Mouse (Mus musculus): ENCODE data around the gene Adat1. TPM values are rescaled to one million over a fixed set of nuclear protein-coding genes. Genes with fewer than 3 reads are reported as not detected.

The Adat1 gene
- polyA plus RNA-seq, 1 experiment from 2014 or later: 12.2 TPM

GRCm38 (mm10) chr8:111932580-111933336 lies 59.3 kb downstream of the Adat1 start:
- Histone ChIP-seq H3K27ac (peak overlapping the region; percentile 92), H3K4me3 (peak overlapping the region; percentile 77)
- 34% methylated on average over 19 of the region's 19 CpGs for WGBS

GRCm38 (mm10) chr8:111931721-111932120 lies 60.4 kb downstream of the Adat1 start:
- no peak for ATAC-seq (ENCODE audit: low FRiP score)
- H3K27me3 ChIP-seq: no peaks in the 10 kb centered on the region
- H3K4me3 ChIP-seq: no peak overlapping the region
- H3K9me3 ChIP-seq (replicated peaks): no peaks in the 10 kb centered on the region
- no peak overlapping the region for H3K27ac ChIP-seq
- peaks cover 12% of the 10 kb centered on the region for H3K4me1 ChIP-seq
- 75% methylated on average over 16 of the region's 16 CpGs for WGBS
- H3K9ac ChIP-seq: no peak overlapping the region
- H3K36me3 ChIP-seq: 0 out of 2 replicates have a peak, but pooled peaks cover 4% of the 10 kb centered on the region
- H3K4me2 ChIP-seq (replicated peaks): no peak overlapping the region

More at GRCm38 (mm10) chr8:111932580-111933336, 59.3 kb downstream of the Adat1 start:
- H3K9ac ChIP-seq: peak overlapping the region; percentile 80
- H3K4me2 ChIP-seq (replicated peaks): peak overlapping the region; percentile 90
- ATAC-seq (ENCODE audit: low FRiP score): no peak
- H3K27me3 ChIP-seq: no peaks in the 10 kb centered on the region
- H3K9me3 ChIP-seq (replicated peaks): no peaks in the 10 kb centered on the region
- 0 out of 2 replicates have a peak, but pooled peaks cover 4% of the 10 kb centered on the region for H3K36me3 ChIP-seq
- peaks cover 12% of the 10 kb centered on the region for H3K4me1 ChIP-seq

GRCm38 (mm10) chr8:111929648-111930344 lies 62.3 kb downstream of the Adat1 start:
- Histone ChIP-seq H3K9ac (no peak overlapping the region), H3K4me1 (peaks cover 12% of the 10 kb centered on the region), H3K9me3 (replicated peaks) (no peaks in the 10 kb centered on the region), H3K4me2 (replicated peaks) (no peak overlapping the region), H3K4me3 (no peak overlapping the region), H3K36me3 (0 out of 2 replicates have a peak, but pooled peaks cover 4% of the 10 kb centered on the region), H3K27me3 (no peaks in the 10 kb centered on the region), H3K27ac (no peak overlapping the region)
- ATAC-seq (ENCODE audit: low FRiP score): no peak
- WGBS: 71% methylated on average over 8 of the region's 8 CpGs

- 82% methylated on average over 7 of the region's 7 CpGs for WGBS
- ATAC-seq (ENCODE audit: low FRiP score): no peak
- H3K27me3 ChIP-seq: no peaks in the 10 kb centered on the region
- H3K36me3 ChIP-seq: 0 out of 2 replicates have a peak, but pooled peaks cover 4% of the 10 kb centered on the region
- no peaks in the 10 kb centered on the region for H3K4me1 ChIP-seq
- no peak overlapping the region for H3K27ac ChIP-seq
- H3K9ac ChIP-seq: no peak overlapping the region
- H3K4me2 ChIP-seq (replicated peaks): no peak overlapping the region
- no peak overlapping the region for H3K4me3 ChIP-seq
- H3K9me3 ChIP-seq (replicated peaks): no peaks in the 10 kb centered on the region
These were observed 67.1 kb downstream of the Adat1 start for GRCm38 (mm10) chr8:111924976-111925375.

- no peak overlapping the region for H3K4me2 ChIP-seq (replicated peaks)
- no peak overlapping the region for H3K4me3 ChIP-seq
- H3K9ac ChIP-seq: no peak overlapping the region
- H3K4me1 ChIP-seq: no peaks in the 10 kb centered on the region
- H3K27me3 ChIP-seq: no peaks in the 10 kb centered on the region
- H3K27ac ChIP-seq: no peak overlapping the region
- WGBS: 34% methylated on average over 10 of the region's 10 CpGs
- H3K9me3 ChIP-seq (replicated peaks): no peaks in the 10 kb centered on the region
- no peak for ATAC-seq (ENCODE audit: low FRiP score)
- 0 out of 2 replicates have a peak, but pooled peaks cover 4% of the 10 kb centered on the region for H3K36me3 ChIP-seq
These were observed 68.7 kb downstream of the Adat1 start for GRCm38 (mm10) chr8:111923383-111923804.

- Histone ChIP-seq H3K4me2 (replicated peaks) (no peak overlapping the region), H3K9ac (no peak overlapping the region), H3K36me3 (peaks cover 13% of the 10 kb centered on the region; the same call in 1 of the 2 replicates), H3K27me3 (no peaks in the 10 kb centered on the region), H3K9me3 (replicated peaks) (no peaks in the 10 kb centered on the region), H3K4me3 (no peak overlapping the region), H3K27ac (no peak overlapping the region), H3K4me1 (no peaks in the 10 kb centered on the region)
- no peak for ATAC-seq (ENCODE audit: low FRiP score)
- WGBS: 88% methylated on average over 4 of the region's 4 CpGs
These were observed 71.1 kb downstream of the Adat1 start for GRCm38 (mm10) chr8:111920971-111921370.

GRCm38 (mm10) chr8:111919663-111920062 lies 72.4 kb downstream of the Adat1 start:
- Histone ChIP-seq H3K4me3 (no peak overlapping the region), H3K9me3 (replicated peaks) (no peaks in the 10 kb centered on the region), H3K36me3 (peaks cover 13% of the 10 kb centered on the region; the same call in 1 of the 2 replicates), H3K27ac (no peak overlapping the region), H3K27me3 (no peaks in the 10 kb centered on the region), H3K4me2 (replicated peaks) (no peak overlapping the region), H3K9ac (no peak overlapping the region), H3K4me1 (no peaks in the 10 kb centered on the region)
- 93% methylated on average over 2 of the region's 2 CpGs for WGBS
- ATAC-seq (ENCODE audit: low FRiP score): no peak

Other genes starting within 250 kb of the Adat1 start
- gene Bcar1, start 248.5 kb downstream of the Adat1 start, polyA plus RNA-seq (2016; fragmentation: Nextera tagmentation; extraction: Ambion mirVana): 50.7 and 56.5 TPM in 2 replicates
- gene Cfdp1, start 138.0 kb downstream of the Adat1 start, polyA plus RNA-seq (2016; fragmentation: Nextera tagmentation; extraction: Ambion mirVana): 192 and 212 TPM in 2 replicates
- 7.5 and 8.5 TPM in 2 replicates for gene Tmem170, start 115.6 kb downstream of the Adat1 start, polyA plus RNA-seq (2016; fragmentation: Nextera tagmentation; extraction: Ambion mirVana)
- gene Chst5, start 81.9 kb downstream of the Adat1 start, polyA plus RNA-seq (2016; fragmentation: Nextera tagmentation; extraction: Ambion mirVana): 4.7 and 5.1 TPM in 2 replicates
- gene Tmem231, start 58.4 kb downstream of the Adat1 start, polyA plus RNA-seq (2016; fragmentation: Nextera tagmentation; extraction: Ambion mirVana): 20.4 and 22.4 TPM in 2 replicates
- gene Gabarapl2, start 51.6 kb downstream of the Adat1 start, polyA plus RNA-seq (2016; fragmentation: Nextera tagmentation; extraction: Ambion mirVana): 327 and 330 TPM in 2 replicates
- gene Kars, start 19.0 kb upstream of the Adat1 start, polyA plus RNA-seq (2016; fragmentation: Nextera tagmentation; extraction: Ambion mirVana): 183 and 192 TPM in 2 replicates
- 41.0 and 44.0 TPM in 2 replicates for gene Terf2ip, start 19.1 kb upstream of the Adat1 start, polyA plus RNA-seq (2016; fragmentation: Nextera tagmentation; extraction: Ambion mirVana)
- gene Gm6793, start 22.7 kb upstream of the Adat1 start, polyA plus RNA-seq (2016; fragmentation: Nextera tagmentation; extraction: Ambion mirVana): 0.23 and 1.2 TPM in 2 replicates

Measured in hindbrain, embryonic 12.5 days (tissue).